Mouse (Mus musculus) forebrain, embryonic 12.5 days (tissue): ENCODE results near the gene Nlgn1. TPM values are rescaled to one million over a fixed set of nuclear protein-coding genes. Genes with fewer than 3 reads are reported as not detected.

Experiments
- ATAC-seq: fragments of 200-750 bp; cut with Nextera tagmentation; 2 replicates; pipeline ENCODE4 v1.8.0; 2017; ENCODE audit warnings: moderate TSS enrichment; ENCODE audit not compliant: low FRiP score
- H3K27ac ChIP-seq: fragments of 300-500 bp; sonication (generic); 2 replicates; pipeline ENCODE4 v1.5.1; 2016; ENCODE audit warnings: mild to moderate bottlenecking
- H3K27me3 ChIP-seq: fragments of 300-500 bp; sonication (generic); 2 replicates; pipeline ENCODE4 v1.6.1; 2016; ENCODE audit warnings: mild to moderate bottlenecking
- H3K36me3 ChIP-seq: fragments of 300-500 bp; sonication (generic); replicated peaks from 2 replicates; pipeline ENCODE4 v1.6.1; 2016; ENCODE audit warnings: mild to moderate bottlenecking
- H3K4me1 ChIP-seq: fragments of 300-500 bp; sonication (generic); 2 replicates; pipeline ENCODE4 v1.6.1; 2016
- H3K4me2 ChIP-seq: fragments of 300-500 bp; sonication (generic); 2 replicates; pipeline ENCODE4 v1.6.1; 2016; ENCODE audit warnings: mild to moderate bottlenecking, moderate library complexity
- H3K4me3 ChIP-seq: fragments of 300-500 bp; sonication (generic); replicated peaks from 2 replicates; pipeline ENCODE4 v1.5.1; 2016; ENCODE audit warnings: mild to moderate bottlenecking
- H3K9ac ChIP-seq: fragments of 300-500 bp; sonication (generic); 2 replicates; pipeline ENCODE4 v1.6.1; 2016; ENCODE audit warnings: mild to moderate bottlenecking
- H3K9me3 ChIP-seq: fragments of 300-500 bp; sonication (generic); 2 replicates; pipeline ENCODE4 v1.6.1; 2016
- WGBS: fragments of 180-500 bp; shearing (Covaris S2); methylation state at CpG from one replicate; pipeline ENCODE4 v1.1.7; 2016; 5-methylcytosine and 5-hydroxymethylcytosine counted together
- polyA plus RNA-seq: library from polyadenylated mRNA; unstranded; fragments of >200 nt; fragmentation: Nextera tagmentation; extraction: Ambion mirVana; gene quantifications from 2 replicates; pipeline ENCODE4 v1.2.1, GENCODE M21; 2016

The Nlgn1 gene
- polyA plus RNA-seq, 1 experiment from 2014 or later = 9.9 TPM

- H3K4me3 ChIP-seq = no peak overlapping the region
- no peak overlapping the region for H3K4me2 ChIP-seq
- no peak overlapping the region for H3K9ac ChIP-seq
- WGBS = 88% methylated on average over 2 of the region's 2 CpGs
- no peaks in the 10 kb centered on the region for H3K27me3 ChIP-seq
- H3K4me1 ChIP-seq = no peaks in the 10 kb centered on the region
- no peaks in the 10 kb centered on the region for H3K9me3 ChIP-seq
- H3K27ac ChIP-seq = no peak overlapping the region
- H3K36me3 ChIP-seq = no peaks in the 10 kb centered on the region
- ATAC-seq = no peak
Observed at GRCm38 (mm10) chr3:25707380-25707779, 624.9 kb downstream of the Nlgn1 start.

DNA sequence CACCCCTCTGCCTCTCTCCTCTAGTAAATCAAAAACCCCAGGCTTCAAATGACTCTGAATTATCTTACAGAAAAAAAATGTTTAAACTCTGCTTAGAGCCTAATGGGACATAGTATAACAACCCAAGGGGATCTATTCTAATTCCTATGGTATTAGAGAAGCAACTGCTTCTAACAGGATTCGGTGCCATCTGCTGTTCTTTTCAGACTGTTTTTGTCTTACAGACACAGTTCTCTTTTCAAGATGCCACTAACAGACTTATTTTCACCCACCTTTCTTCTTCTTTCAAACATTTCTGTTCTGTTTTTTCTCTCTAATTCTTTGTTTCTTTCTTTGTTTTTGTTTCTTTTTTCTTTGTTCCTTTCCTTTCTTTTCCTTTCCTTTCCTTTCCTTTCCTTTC is 635.0 kb downstream of the Nlgn1 start:
- no peaks in the 10 kb centered on the region for H3K9me3 ChIP-seq
- no peak overlapping the region for H3K9ac ChIP-seq
- H3K36me3 ChIP-seq = no peaks in the 10 kb centered on the region
- no peaks in the 10 kb centered on the region for H3K4me1 ChIP-seq
- H3K27me3 ChIP-seq = no peaks in the 10 kb centered on the region
- H3K4me2 ChIP-seq = no peak overlapping the region
- no peak overlapping the region for H3K27ac ChIP-seq
- ATAC-seq = no peak
- H3K4me3 ChIP-seq = no peak overlapping the region
- WGBS = 56% methylated on average over 1 of the region's 1 CpGs

GRCm38 (mm10) chr3:25688789-25689464 is 643.3 kb downstream of the Nlgn1 start:
- no peak for ATAC-seq
- no peaks in the 10 kb centered on the region for H3K9me3 ChIP-seq
- H3K4me2 ChIP-seq = no peak overlapping the region
- no peak overlapping the region for H3K27ac ChIP-seq
- H3K36me3 ChIP-seq = no peaks in the 10 kb centered on the region
- no peak overlapping the region for H3K4me3 ChIP-seq
- no peaks in the 10 kb centered on the region for H3K27me3 ChIP-seq
- H3K4me1 ChIP-seq = no peaks in the 10 kb centered on the region
- H3K9ac ChIP-seq = no peak overlapping the region
- WGBS = 83% methylated on average over 6 of the region's 6 CpGs

GRCm38 (mm10) chr3:25683696-25684095 is 648.6 kb downstream of the Nlgn1 start:
- Histone ChIP-seq H3K36me3 (no peaks in the 10 kb centered on the region), H3K27me3 (no peaks in the 10 kb centered on the region), H3K27ac (no peak overlapping the region), H3K9ac (no peak overlapping the region), H3K4me1 (no peaks in the 10 kb centered on the region), H3K9me3 (no peaks in the 10 kb centered on the region), H3K4me3 (no peak overlapping the region), H3K4me2 (no peak overlapping the region)
- no peak for ATAC-seq
- WGBS = 98% methylated on average over 2 of the region's 2 CpGs

DNA sequence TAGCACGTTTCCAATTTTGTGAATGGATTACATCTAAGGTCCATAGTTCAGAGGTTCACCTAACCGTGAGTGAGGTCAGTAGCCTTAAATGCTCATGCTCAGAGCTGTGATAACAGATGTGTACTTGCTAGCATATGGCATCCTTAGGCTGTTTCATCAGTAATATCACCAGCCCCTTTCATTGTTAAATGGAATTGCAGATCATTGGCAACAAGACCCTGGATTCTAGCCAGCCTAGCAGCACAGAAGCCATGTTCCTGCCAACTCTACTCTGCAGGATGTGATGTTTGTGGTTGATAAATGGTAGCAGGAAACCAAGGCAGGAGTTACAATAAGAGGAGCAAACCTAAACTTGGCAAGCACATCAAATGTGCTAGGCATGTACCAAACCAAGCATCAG is 652.9 kb downstream of the Nlgn1 start:
- Histone ChIP-seq H3K9ac (no peak overlapping the region), H3K9me3 (no peaks in the 10 kb centered on the region), H3K36me3 (no peaks in the 10 kb centered on the region), H3K4me3 (no peak overlapping the region), H3K27me3 (no peaks in the 10 kb centered on the region), H3K4me2 (no peak overlapping the region), H3K27ac (no peak overlapping the region), H3K4me1 (no peaks in the 10 kb centered on the region)
- WGBS = 83% methylated on average over 2 of the region's 2 CpGs
- no peak for ATAC-seq

- Histone ChIP-seq H3K9ac (no peak overlapping the region), H3K27me3 (no peaks in the 10 kb centered on the region), H3K4me1 (peaks cover 10% of the 10 kb centered on the region; the same call in 1 of the 2 replicates), H3K27ac (no peak overlapping the region), H3K4me3 (no peak overlapping the region), H3K4me2 (no peak overlapping the region), H3K9me3 (no peaks in the 10 kb centered on the region), H3K36me3 (no peaks in the 10 kb centered on the region)
- WGBS = 90% methylated on average over 10 of the region's 10 CpGs
- no peak for ATAC-seq
Observed at GRCm38 (mm10) chr3:25675888-25676287, 656.4 kb downstream of the Nlgn1 start.

DNA sequence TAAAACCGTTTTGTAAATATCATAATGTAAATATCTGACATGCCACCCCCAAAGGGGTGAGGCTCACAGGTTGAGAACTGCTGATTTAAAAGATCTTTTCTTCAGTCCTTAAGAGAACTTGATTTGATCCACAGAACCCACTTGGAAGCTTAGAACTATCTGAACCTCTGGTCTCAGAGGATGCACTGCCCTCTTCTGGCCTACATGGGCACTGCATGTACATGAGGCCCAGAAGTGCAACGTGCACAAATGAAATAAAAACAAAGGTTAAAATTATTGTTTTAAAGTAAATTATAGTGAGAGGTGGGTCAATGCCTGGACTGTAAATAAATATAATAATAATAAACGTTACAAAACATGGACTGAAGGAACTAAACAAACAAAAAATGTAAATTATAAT is 657.2 kb downstream of the Nlgn1 start:
- H3K27me3 ChIP-seq = no peaks in the 10 kb centered on the region
- peaks cover 10% of the 10 kb centered on the region; the same call in 1 of the 2 replicates for H3K4me1 ChIP-seq
- H3K4me3 ChIP-seq = no peak overlapping the region
- H3K4me2 ChIP-seq = no peak overlapping the region
- H3K27ac ChIP-seq = no peak overlapping the region
- 0 out of 2 replicates have a peak, but pooled peaks have one; percentile 44 for ATAC-seq
- 60% methylated on average over 3 of the region's 3 CpGs for WGBS
- no peaks in the 10 kb centered on the region for H3K36me3 ChIP-seq
- H3K9ac ChIP-seq = no peak overlapping the region
- H3K9me3 ChIP-seq = no peaks in the 10 kb centered on the region

DNA sequence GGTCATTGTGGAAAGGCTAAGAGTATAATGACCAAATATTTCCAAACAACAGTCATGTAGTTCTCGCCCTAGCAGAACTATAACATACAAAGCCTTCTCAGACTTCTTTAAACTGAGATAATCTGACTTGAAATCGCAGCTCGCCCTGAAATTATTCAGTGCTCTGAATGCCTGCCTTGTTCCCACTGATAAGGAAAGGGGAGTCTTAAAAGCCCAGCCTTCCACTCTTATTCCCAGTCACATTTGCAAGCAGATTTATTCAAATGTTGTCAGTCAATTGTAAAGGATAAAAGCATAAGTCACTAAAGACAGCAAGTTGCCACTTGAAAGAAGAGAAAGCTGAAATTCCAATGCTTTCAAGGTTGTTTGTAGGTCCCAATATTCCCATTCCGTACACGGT is 658.9 kb downstream of the Nlgn1 start:
- 31% methylated on average over 5 of the region's 5 CpGs for WGBS
- no peak overlapping the region for H3K9ac ChIP-seq
- H3K4me2 ChIP-seq = no peak overlapping the region
- no peaks in the 10 kb centered on the region for H3K9me3 ChIP-seq
- no peaks in the 10 kb centered on the region for H3K36me3 ChIP-seq
- no peak overlapping the region for H3K27ac ChIP-seq
- ATAC-seq = no peak
- H3K27me3 ChIP-seq = no peaks in the 10 kb centered on the region
- peaks cover 10% of the 10 kb centered on the region; the same call in 1 of the 2 replicates for H3K4me1 ChIP-seq
- H3K4me3 ChIP-seq = no peak overlapping the region

- H3K4me3 ChIP-seq = no peak overlapping the region
- H3K4me1 ChIP-seq = peaks cover 10% of the 10 kb centered on the region; the same call in 1 of the 2 replicates
- H3K27me3 ChIP-seq = no peaks in the 10 kb centered on the region
- no peak overlapping the region for H3K4me2 ChIP-seq
- WGBS = 46% methylated on average over 4 of the region's 4 CpGs
- no peak for ATAC-seq
- H3K9ac ChIP-seq = no peak overlapping the region
- no peak overlapping the region for H3K27ac ChIP-seq
- no peaks in the 10 kb centered on the region for H3K9me3 ChIP-seq
- H3K36me3 ChIP-seq = no peaks in the 10 kb centered on the region
Observed at GRCm38 (mm10) chr3:25672779-25673178, 659.5 kb downstream of the Nlgn1 start.

DNA sequence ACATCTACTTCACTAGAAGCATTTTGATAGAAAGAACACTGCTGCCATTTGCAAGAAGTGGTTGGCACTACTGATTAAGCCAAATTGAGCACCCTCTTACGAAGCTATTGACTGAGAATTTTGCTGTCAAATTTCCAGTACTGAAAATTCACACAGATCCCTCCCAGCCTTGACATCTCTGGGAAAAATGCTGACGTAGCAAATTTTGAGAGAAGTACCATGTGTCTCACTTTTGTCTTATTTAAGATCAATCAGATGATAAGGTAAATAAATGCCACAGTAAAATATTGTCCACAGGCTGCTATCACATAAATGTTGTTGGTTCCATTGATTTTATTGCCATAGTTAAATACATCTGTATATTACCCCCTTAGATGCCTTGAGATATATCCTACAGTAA is 668.8 kb downstream of the Nlgn1 start:
- ATAC-seq = no peak
- H3K9me3 ChIP-seq = no peaks in the 10 kb centered on the region
- H3K27ac ChIP-seq = no peak overlapping the region
- no peaks in the 10 kb centered on the region for H3K27me3 ChIP-seq
- H3K4me3 ChIP-seq = no peak overlapping the region
- H3K4me1 ChIP-seq = no peaks in the 10 kb centered on the region
- 86% methylated on average over 2 of the region's 2 CpGs for WGBS
- no peak overlapping the region for H3K4me2 ChIP-seq
- H3K36me3 ChIP-seq = no peaks in the 10 kb centered on the region
- no peak overlapping the region for H3K9ac ChIP-seq

GRCm38 (mm10) chr3:25660285-25660684 is 672.0 kb downstream of the Nlgn1 start:
- H3K27me3 ChIP-seq = no peaks in the 10 kb centered on the region
- 92% methylated on average over 3 of the region's 3 CpGs for WGBS

GRCm38 (mm10) chr3:25658006-25658405 is 674.3 kb downstream of the Nlgn1 start:
- no peak overlapping the region for H3K4me2 ChIP-seq
- H3K27ac ChIP-seq = no peak overlapping the region
- no peaks in the 10 kb centered on the region for H3K36me3 ChIP-seq
- H3K9me3 ChIP-seq = no peaks in the 10 kb centered on the region
- no peaks in the 10 kb centered on the region for H3K4me1 ChIP-seq
- WGBS = 94% methylated on average over 14 of the region's 14 CpGs
- no peak overlapping the region for H3K9ac ChIP-seq
- no peak for ATAC-seq
- no peak overlapping the region for H3K4me3 ChIP-seq
- no peaks in the 10 kb centered on the region for H3K27me3 ChIP-seq

More at GRCm38 (mm10) chr3:25660285-25660684, 672.0 kb downstream of the Nlgn1 start:
- H3K9ac ChIP-seq = no peak overlapping the region
- no peak for ATAC-seq
- H3K27ac ChIP-seq = no peak overlapping the region
- no peaks in the 10 kb centered on the region for H3K9me3 ChIP-seq
- H3K4me1 ChIP-seq = no peaks in the 10 kb centered on the region
- no peak overlapping the region for H3K4me3 ChIP-seq
- no peak overlapping the region for H3K4me2 ChIP-seq
- H3K36me3 ChIP-seq = no peaks in the 10 kb centered on the region

DNA sequence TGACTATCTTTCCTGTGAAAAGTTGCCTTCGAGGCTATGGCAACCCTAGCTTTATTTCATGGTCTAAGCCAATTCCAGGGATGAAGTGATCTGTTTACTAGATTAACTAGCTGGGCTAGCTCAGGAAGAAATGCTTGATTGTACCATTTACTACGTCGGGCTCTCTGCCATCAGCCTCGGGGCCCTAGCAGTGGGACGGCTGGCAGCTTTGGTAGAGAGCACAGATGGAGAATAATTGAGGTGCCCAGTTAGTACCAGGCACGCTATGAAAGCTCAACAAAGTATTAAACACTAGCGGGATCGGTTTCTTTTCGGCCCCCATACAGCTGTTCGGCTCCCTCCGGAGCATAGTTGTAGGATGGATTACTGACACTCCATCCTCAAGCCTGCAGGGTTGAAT is 675.2 kb downstream of the Nlgn1 start:
- no peaks in the 10 kb centered on the region for H3K4me1 ChIP-seq
- no peak overlapping the region for H3K27ac ChIP-seq
- no peak overlapping the region for H3K4me3 ChIP-seq
- no peaks in the 10 kb centered on the region for H3K36me3 ChIP-seq
- WGBS = 94% methylated on average over 11 of the region's 11 CpGs
- no peaks in the 10 kb centered on the region for H3K27me3 ChIP-seq
- H3K9ac ChIP-seq = no peak overlapping the region
- ATAC-seq = no peak
- no peak overlapping the region for H3K4me2 ChIP-seq
- H3K9me3 ChIP-seq = no peaks in the 10 kb centered on the region
